Mouse (Mus musculus) liver, embryonic 14.5 days (tissue): ENCODE results near the gene Cdyl2.

Source experiments
- CTCF ChIP-seq: IDR thresholded peaks from 2 replicates; pipeline ENCODE4 v1.5.1; 2016; ENCODE audit warnings: antibody characterized with exemption, low read depth, control low read depth
- EP300 ChIP-seq: IDR thresholded peaks from 2 replicates; pipeline ENCODE4 v1.6.1; 2016; ENCODE audit warnings: antibody characterized with exemption, low read depth

DNA sequence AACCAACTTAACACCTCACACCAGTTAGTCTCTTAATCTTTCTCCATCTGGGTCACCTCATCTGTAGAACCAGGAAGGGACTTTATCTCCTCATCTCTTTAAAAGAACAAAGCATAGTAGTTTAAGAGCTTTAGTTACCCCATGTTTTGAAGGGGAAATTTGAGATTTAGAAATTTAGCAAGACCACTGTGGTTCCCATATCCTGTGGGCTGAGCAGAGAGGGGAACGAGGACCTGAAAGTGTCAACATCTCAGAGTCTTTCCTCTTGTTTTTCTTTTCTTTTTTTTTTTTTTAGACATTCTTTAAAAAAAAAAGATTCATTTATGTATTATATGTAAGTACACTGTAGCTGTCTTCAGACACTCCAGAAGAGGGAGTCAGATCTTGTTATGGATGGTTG is 189.4 kb downstream of the Cdyl2 start:
- no peak for TF ChIP-seq CTCF
- no peak for TF ChIP-seq EP300
